Mouse (Mus musculus): ENCODE results near the gene Grk4. TPM values are rescaled to one million over a fixed set of nuclear protein-coding genes. Genes with fewer than 3 reads are reported as not detected.
"Not testable (repeated sequence)": the region's sequence is repeated elsewhere in the genome, so short reads cannot be mapped to it uniquely, and the experiment has no call there.

Gene Grk4
- total RNA-seq, 1 experiment from 2014 or later: 9.9 TPM

DNA sequence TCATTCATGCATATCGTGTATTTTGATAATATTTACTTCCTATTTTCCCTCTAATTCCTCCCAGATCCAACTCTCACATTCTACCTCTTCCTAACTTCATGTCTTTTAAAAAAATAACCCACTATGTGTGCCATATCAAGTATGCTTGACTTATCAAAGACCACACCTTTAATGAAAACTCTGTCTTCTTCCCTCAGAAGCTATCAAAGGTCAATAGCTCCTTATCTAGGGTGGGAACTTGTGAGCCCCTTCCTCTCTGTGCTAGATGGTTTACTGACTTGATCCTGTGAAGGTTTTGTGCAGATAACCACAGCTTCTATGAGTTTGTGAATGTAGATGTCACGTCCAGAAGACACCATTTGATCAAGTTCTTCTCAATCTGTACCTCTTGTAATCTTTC, 32.6 kb downstream of the Grk4 start:
- no peak for ATAC-seq (ENCODE audit: extremely low read depth, insufficient number of reproducible peaks, low FRiP score, poor library complexity, severe bottlenecking)

DNA sequence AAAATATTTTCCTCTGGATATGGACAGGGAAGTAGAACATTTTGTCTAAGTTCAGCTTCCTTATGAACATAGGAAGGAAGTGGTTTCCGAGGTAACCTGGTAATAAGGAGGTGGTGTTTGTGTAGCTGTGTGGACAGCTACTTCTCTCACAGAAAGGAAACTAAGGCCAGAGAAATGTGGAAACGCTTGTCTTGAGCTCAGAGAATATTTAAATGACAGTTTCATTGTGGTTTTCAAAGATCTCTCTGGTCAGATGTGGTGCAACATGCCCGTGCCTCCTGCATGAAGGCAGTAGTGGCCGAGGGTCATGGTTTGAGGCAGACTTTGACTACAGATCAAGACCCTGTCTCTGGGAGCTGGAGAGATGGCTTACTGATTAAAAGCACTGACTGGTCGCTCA, 35.3 kb downstream of the Grk4 start:
- ATAC-seq (ENCODE audit: extremely low read depth, insufficient number of reproducible peaks, low FRiP score, poor library complexity, severe bottlenecking): no peak

DNA sequence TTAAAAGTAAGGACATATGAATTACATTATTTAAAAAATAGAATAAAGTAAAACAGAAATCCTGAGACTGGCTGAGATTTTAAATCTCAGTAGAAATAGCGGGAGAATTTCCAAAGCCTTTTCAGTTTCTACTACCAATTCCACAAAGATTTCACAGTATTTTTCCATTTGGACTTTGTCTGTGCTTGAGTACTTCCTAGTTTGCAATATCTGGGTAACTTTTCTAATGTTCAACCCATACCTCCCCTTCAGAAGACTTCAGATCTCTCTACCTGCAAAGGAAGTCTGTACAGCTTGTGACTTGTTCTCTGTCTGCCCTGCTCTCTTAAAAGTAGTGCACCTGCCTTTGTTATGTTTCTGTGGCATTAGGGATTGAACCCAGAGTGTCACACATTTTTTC, 48.3 kb downstream of the Grk4 start:
- no peak for ATAC-seq (ENCODE audit: extremely low read depth, insufficient number of reproducible peaks, low FRiP score, poor library complexity, severe bottlenecking)

DNA sequence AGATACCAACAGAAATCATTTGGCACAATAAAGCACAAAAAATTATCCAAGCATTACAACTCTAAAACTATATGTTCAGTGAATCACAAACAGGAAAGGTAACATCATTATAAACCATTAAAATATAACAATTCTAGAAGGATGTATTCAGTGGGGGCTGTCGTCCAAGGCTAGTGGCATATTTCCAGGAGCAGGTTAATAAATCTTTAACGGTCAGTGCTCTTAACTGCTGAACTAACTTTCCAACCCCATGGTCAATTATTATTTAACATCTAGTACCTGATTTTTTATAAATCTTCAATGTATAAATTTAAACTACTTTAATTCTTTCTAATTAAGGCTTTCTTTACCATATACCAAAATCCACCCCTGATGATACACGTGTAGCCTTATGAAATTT, 54.2 kb downstream of the Grk4 start:
- ATAC-seq (ENCODE audit: extremely low read depth, insufficient number of reproducible peaks, low FRiP score, poor library complexity, severe bottlenecking): not testable (repeated sequence)

DNA sequence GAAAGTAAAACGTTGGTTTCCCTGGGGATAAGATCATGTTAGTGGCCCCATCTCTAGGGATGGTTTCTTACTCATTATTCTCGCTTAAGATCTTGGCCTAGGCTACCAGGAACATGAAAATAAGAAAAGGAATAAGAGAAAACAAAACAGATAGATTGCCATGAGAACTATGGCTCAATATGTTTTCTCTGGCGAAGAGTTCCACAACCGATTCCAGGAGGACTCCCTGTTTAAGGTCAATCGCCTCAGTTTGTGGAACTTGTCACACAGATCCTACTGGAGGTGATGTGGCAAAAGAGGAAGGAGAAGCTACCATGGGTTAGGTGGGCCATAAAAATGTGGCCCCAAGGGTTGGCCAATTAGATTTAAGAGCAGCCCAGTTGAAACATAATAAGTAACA, 54.6 kb downstream of the Grk4 start:
- no peak for ATAC-seq (ENCODE audit: extremely low read depth, insufficient number of reproducible peaks, low FRiP score, poor library complexity, severe bottlenecking)

DNA sequence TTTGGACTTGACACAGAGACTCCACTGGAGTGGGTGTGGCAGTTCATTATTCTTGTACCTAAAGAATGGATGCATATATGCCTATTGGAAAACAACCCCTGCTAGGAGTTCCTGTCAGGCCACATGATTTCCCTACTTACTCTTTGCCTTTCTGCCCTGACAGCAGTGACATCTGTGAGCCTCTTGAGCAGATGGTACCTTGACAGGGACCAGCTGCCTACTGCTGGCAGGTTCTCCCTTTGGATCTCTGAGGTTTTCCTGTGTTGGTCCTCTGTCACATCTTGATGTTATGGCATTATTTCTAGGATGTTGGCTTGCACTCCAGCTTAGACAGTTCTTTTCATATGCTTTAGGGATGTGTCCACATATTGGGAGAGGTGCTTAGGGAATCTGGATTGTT, 69.0 kb downstream of the Grk4 start:
- no peak for ATAC-seq (ENCODE audit: extremely low read depth, insufficient number of reproducible peaks, low FRiP score, poor library complexity, severe bottlenecking)

DNA sequence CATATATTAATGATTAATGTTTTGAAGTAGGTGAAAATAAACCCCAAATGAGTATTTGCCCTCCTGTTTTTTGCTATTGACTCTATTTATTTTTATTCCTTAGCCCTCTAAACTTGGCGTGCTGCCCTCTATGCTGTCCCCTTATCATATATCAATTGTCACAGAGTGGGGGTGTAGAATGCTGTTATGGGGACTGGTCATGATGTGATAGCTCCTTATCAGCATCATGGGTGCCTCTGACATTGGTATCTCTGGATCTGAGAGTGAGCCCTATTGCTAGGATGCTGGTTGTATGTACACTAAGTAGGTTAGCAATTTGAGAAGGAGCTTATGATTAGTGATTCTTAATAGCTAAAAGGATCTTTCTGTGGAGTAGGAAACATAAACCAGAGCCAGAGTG, 70.1 kb downstream of the Grk4 start:
- no peak for ATAC-seq (ENCODE audit: extremely low read depth, insufficient number of reproducible peaks, low FRiP score, poor library complexity, severe bottlenecking)

DNA sequence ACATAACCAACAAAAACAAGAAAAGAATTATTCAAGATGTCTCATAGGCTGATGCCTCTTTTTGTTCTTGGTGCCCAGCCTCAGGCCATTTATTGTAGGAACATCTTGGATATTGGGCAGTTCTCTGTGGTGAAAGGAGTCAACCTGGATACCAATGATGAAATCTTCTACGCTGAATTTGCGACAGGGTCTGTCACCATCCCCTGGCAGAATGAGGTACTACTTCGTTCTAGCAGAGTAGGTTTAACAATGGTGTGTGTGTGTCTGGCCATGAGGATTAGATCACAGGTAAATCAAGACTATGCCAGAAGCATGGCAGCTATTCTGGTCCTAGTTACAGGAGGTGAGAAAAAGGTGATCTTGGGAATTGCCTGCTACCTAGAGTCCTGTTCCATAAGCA, 91.3 kb downstream of the Grk4 start:
- ATAC-seq (ENCODE audit: extremely low read depth, insufficient number of reproducible peaks, low FRiP score, poor library complexity, severe bottlenecking): no peak

DNA sequence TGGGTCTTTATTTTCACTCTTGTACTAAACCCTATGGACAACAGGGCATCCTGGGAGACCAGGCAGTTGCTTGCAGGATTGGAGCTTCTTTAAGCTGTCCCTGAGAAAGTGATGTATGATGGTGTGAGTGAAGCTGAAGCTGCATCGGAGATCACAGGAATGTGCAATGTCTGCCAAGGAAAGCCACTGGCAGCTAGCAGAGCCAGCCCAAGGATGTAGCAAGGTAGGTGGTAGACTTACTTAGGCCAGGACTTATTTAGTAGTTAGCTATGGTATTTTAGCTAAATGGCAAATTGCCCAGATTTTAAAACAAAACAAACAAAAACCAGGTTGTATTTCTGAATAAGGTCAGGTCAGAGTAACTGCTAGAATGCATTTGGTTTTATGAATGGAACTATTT, 98.6 kb downstream of the Grk4 start:
- no peak for ATAC-seq (ENCODE audit: extremely low read depth, insufficient number of reproducible peaks, low FRiP score, poor library complexity, severe bottlenecking)

DNA sequence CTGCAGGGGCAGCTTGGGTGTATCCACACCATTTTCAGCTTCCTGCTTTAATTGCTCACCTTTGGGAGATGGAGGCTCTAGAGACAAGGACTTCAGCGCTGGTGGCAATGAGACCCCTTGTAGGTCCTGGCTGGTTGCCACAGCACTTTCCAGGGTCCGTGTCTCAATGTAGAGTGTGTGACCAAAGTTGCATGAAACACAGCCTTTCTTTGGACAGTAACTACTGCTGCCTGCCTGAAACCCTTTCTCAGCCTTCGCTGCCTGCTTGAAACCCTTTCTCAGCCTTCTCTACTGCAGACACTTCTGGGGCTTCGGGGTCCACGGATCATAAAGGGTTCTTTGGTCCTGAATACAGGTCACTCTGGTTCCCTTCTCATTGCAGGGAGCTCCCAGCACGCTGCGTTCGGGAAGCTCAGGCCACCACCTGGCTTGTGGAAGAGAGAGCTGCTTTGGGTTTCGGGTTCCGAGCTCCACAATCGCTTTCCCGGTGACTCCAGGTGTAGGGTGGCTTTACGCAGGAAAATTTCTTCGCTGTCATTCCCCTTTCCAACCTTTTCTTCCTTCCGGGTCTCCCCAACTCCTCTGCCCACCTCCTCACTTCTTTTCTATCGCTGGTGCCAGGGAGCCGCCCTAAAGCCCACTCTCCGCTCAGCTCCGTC, 100.8 kb downstream of the Grk4 start:
- ATAC-seq (ENCODE audit: extremely low read depth, insufficient number of reproducible peaks, low FRiP score, poor library complexity, severe bottlenecking): no peak

DNA sequence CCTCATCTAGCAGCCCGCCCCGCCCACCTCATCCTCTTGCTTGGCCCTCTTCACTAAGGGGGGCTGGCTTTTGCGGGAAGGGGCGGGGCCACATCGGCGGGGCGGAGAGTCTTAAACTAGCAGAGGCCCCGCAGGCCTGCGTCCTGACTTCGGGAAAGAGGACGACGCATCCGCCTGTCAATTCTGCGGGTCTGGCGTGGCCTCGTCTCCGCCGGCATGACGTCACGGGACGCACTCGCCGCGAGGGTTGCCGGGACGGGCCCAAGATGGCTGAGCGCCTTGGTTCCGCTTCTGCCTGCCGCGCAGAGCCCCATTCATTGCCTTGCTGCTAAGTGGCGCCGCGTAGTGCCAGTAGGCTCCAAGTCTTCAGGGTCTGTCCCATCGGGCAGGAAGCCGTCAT, 101.3 kb downstream of the Grk4 start, which contains the start of gene Htt:
TSS of gene Htt (plus strand) at position 232 of the 400 bp plus-strand sequence.
- ATAC-seq (ENCODE audit: extremely low read depth, insufficient number of reproducible peaks, low FRiP score, poor library complexity, severe bottlenecking): peak; percentile 95

DNA sequence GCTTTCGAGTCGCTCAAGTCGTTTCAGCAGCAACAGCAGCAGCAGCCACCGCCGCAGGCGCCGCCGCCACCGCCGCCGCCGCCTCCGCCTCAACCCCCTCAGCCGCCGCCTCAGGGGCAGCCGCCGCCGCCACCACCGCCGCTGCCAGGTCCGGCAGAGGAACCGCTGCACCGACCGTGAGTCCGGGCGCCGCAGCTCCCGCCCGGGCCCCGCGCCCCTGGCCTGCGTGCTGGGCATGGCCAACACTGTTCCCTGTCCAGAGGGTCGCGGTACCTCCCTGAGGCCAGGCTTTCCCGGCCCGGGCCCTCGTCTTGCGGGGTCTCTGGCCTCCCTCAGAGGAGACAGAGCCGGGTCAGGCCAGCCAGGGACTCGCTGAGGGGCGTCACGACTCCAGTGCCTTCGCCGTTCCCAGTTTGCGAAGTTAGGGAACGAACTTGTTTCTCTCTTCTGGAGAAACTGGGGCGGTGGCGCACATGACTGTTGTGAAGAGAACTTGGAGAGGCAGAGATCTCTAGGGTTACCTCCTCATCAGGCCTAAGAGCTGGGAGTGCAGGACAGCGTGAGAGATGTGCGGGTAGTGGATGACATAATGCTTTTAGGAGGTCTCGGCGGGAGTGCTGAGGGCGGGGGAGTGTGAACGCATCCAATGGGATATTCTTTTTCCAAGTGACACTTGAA, 101.9 kb downstream of the Grk4 start:
- ATAC-seq (ENCODE audit: extremely low read depth, insufficient number of reproducible peaks, low FRiP score, poor library complexity, severe bottlenecking): no peak

DNA sequence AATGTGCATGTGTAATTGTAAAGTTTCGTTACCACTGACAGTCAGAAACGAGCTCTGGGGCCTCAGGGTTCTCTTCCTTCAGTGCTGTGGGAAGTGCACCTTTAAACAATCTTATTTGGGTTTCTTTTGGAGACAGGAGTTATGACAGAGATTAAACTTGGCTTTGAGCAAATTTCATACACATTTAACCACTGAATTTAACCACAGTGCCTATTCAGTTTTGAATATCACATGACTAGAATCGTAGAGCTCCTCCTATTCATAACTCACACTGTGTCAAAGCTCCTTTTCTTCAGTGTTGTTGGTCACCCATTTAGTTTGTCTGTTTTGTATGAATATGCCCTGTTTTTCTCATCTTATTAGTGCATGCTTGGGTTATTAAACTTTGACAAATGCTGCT, 111.6 kb downstream of the Grk4 start:
- ATAC-seq (ENCODE audit: extremely low read depth, insufficient number of reproducible peaks, low FRiP score, poor library complexity, severe bottlenecking): no peak

DNA sequence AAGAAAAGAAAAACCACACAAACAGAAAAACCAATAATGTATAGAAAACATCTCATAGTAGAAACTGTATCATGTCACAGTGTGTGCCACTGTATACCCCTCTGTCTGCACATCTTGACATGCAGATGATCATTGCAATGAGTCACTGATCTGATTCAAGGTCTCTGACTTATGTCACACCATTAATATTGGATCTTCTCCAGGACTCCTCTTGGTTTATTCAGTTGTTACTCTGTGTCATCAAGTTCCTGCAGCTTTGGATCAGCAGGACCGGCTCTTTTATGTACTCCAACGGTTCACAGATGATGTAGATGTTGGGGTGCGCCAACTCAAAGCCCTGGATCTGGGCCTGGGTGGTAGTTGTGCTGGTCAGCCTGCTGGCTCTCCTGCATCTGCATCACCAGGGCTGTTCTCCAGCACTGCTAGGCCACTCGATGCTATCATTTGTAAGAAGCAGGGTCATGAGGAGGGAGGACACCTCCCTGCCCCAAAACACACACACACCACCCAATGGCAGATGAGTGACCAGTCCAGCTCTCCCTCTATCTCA, 112.6 kb downstream of the Grk4 start:
- no peak for ATAC-seq (ENCODE audit: extremely low read depth, insufficient number of reproducible peaks, low FRiP score, poor library complexity, severe bottlenecking)

DNA sequence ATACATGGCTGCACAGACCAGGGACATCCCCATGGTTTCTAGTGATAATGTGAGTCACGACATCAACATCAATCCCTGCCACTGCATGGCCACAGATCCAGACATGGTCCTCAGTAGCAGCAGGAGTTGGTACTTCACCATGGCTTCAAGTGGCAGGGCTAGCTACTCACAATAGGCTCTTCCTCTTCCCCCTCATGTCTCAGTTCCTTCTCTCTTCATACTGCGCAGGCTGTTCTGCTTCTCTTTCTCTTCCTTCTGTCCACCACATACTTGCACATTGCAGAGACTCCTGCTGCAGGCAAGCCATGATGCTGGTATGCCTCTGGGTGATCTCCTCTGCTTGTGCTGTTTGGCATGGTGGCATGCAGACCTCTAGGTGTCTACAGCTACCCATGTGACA, 113.2 kb downstream of the Grk4 start:
- 0 out of 2 replicates have a peak, but pooled peaks have one; percentile 36 for ATAC-seq (ENCODE audit: extremely low read depth, insufficient number of reproducible peaks, low FRiP score, poor library complexity, severe bottlenecking)

DNA sequence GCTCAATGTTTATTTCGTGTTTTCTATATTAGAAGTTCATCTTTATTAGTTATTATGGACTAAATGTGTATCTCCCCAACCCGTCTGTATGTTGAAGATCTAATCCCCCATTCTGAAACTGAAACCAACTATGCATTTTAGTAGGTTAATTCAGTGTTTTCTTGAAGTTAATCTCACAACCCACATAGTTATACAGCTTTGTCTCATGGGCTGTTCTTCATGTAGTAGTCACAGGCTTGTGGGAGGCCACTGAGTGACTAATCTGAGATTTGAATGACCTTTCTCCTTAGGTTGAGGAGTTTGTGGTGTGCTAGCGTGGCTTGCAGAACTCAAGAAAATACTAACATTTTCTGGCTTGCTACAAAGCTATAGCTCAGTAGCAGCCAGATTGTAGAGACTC, 124.8 kb downstream of the Grk4 start:
- ATAC-seq (ENCODE audit: extremely low read depth, insufficient number of reproducible peaks, low FRiP score, poor library complexity, severe bottlenecking): no peak

DNA sequence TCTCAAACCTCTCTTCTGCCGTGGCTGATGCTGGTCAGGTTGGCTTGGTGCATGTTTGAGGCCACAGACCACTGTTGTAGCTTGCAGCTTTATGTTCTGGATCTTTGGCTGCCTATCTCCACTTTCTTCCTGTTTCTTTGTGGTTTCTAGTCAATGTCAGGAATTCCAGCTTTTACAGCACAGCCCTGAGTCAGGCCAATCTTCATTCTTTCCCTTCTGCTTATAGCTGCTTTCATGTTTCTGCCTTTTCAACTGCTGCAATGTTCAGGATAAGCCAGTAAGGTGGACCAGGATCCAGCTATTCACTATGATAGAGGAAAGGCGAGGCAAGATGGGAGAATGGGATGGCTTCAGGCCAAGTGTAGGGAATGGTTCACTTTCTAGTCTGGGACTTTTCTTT, 131.0 kb downstream of the Grk4 start:
- ATAC-seq (ENCODE audit: extremely low read depth, insufficient number of reproducible peaks, low FRiP score, poor library complexity, severe bottlenecking): no peak

DNA sequence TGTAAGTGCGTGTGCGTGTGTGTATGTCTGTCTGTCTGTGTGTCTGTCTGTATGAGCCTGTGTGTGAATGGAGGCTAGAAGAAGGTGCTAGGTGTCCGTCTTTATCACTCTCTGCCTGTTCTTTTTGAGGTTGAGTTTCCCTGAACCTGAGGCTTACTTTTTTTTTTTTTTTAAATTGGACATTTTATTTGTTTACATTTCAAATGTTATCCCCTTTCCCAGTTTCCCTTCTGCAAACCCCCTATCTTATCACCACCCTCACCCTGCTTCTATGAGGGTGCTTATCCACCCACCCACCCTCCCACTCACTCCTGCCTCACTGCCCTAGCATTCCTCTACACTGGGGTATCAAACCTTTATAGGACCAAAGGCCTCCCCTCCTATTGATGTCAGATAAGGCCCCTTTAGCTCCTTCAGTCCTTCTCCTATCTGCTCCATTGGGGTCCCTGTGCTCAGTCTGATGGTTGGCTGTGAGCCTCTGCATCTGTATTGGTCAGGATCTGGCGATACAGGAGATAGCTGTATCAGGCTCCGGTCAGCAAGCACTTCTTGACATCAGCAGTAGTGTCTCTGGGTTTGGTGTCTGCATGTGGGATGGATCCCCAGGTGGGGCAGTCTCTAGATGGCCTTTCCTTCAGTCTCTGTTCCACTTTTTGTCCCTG, 140.2 kb downstream of the Grk4 start:
- no peak for ATAC-seq (ENCODE audit: extremely low read depth, insufficient number of reproducible peaks, low FRiP score, poor library complexity, severe bottlenecking)
